Mouse (Mus musculus): ENCODE results near the gene Eif4a2.
"Not testable (repeated sequence)": the region's sequence is repeated elsewhere in the genome, so short reads cannot be mapped to it uniquely, and the experiment has no call there.

The Eif4a2 gene

DNA sequence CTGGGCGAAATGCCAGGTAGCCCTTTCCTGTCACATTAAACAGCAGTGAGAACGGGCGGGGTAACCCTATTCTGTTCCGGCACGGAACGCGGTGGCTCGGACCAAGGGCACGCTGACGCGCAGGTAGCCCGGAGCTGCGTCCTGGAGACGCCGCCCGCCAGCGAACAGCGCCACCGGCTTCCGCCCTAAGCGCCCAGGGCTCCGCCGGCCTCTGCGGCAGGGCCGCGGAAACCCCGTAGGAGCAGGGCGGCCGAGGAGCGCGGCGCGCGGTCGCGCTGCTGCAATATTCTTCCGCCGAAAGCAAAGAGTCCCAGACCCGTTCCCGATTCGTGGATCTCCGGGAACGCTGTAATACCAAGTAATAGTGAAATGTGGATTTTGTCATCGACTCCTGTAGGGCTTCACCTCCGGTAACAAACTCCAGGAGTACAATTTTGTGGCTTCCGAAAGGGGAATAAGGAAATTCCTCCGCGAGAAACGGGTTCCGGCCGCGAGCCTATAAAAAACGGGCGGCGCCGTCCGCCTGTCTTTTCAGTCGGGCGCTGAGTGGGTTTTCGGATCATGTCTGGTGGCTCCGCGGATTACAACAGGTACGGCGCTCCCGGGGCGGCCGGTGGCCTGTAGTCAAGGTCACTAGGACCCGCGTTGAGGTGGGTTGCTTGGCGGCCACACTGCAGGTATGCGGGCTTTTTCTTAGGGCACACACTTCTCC, at the start of gene Eif4a2:
Gene Eif4a2 (plus strand): TSS at position 214 of the 712 bp plus-strand sequence.
- in situ Hi-C loops (cut with MboI, MseI), result no loop called here

GRCm38 (mm10) chr16:23057668-23058447, 49.4 kb upstream of the Eif4a2 start, which contains the start of gene Kng1:
TSS of gene Kng1 (plus strand) at chr16:23057865.
- in situ Hi-C loops (cut with MboI, MseI), result not testable (repeated sequence)

DNA sequence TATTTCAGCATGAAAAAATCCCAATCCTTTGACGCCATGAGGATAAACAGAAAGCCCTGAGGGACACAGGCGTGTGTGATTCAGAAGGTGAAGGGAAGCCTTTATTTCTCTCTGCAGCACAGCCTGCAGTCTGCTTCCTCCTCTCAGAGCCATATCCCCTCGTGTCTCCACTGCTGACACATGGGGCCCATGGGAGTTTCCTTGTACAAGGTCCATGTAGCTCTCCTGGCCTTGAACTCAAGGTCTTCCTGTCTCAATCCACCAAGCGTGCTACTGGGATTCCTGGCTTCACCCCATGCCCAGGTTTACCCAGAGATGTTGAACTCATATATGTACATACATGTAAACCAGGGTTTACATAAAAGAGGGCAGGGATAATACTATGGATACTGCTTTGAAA, 47.6 kb upstream of the Eif4a2 start:
- in situ Hi-C loops (cut with MboI, MseI), result not testable (repeated sequence)

GRCm38 (mm10) chr16:23060781-23061325, 46.4 kb upstream of the Eif4a2 start:
- in situ Hi-C loops (cut with MboI, MseI), result not testable (repeated sequence)

- in situ Hi-C loops (cut with MboI, MseI), result not testable (repeated sequence)
Measured at GRCm38 (mm10) chr16:23077516-23077915, 29.7 kb upstream of the Eif4a2 start.

- in situ Hi-C loops (cut with MboI, MseI), result loop anchor here (5.0 kb wide), 1 partner anchor 40 kb away; the partner anchor contains the start of gene Rfc4
Measured at GRCm38 (mm10) chr16:23087159-23087558, 20.1 kb upstream of the Eif4a2 start.

DNA sequence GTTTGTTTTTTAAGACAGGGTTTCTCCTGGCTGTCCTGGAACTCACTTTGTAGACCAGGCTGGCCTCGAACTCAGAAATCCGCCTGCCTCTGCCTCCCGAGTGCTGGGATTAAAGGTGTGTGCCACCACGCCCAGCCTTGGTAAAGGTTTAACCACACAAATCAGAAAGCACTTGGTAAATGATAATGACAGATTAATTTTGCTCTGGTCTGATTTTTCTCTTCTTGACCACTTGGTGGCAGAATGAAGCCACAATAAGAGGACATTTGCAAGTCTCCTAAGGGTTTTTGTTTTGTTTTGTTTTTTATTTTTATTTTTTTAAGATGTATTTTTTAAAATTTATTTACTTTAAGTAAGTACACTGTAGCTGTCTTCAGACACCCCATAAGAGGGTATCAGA, 19.5 kb upstream of the Eif4a2 start:
- in situ Hi-C loops (cut with MboI, MseI), result loop anchor here (5.0 kb wide), 1 partner anchor 40 kb away; the partner anchor contains the start of gene Rfc4

- in situ Hi-C loops (cut with MboI, MseI), result loop anchor here (5.0 kb wide), 1 partner anchor 39 kb away; the partner anchor contains the start of gene Rfc4
Measured at GRCm38 (mm10) chr16:23088491-23088890, 18.8 kb upstream of the Eif4a2 start.

DNA sequence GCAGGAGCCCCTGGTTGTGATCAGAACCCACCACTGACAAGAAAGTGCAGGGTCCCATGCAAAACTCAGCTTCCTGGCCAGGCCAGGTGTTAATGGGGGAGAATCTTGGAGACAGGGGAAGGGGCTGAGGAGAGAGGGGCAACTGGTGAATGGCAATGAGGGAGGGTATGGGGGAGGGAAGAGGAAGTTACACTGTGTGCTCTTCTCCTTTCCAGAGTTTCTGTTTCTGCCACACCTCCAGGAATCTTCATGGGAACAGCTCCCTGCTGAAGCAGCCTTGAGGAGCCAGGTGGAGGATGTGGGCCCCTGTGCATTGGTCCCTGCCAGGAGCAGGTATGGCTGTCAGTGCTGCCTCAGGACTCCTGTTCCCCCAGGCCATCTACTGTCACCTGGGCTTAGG, 15.9 kb upstream of the Eif4a2 start:
- in situ Hi-C loops (cut with MboI, MseI), result not testable (repeated sequence)

GRCm38 (mm10) chr16:23093321-23093953, 13.8 kb upstream of the Eif4a2 start:
- in situ Hi-C loops (cut with MboI, MseI), result no loop called here

DNA sequence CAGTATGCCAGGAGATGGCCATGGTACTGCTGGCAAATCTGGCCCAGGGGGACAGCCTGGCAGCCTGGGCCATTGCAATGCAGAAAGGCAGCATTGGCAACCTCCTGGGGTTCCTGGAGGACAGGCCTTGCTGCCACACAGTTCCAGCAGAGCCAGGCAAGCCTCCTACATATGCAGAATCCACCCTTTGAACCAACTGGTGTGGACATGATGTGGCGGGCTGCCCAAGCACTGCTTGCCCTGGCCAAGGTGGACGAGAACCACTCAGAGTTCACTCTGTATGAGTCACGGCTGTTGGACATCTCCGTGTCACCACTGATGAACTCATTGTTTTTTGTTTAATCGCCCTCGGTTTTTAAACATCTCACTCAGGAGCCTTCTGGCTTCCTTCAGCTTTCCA, 13.1 kb upstream of the Eif4a2 start:
- in situ Hi-C loops (cut with MboI, MseI), result no loop called here

GRCm38 (mm10) chr16:23095581-23095980, 11.7 kb upstream of the Eif4a2 start:
- in situ Hi-C loops (cut with MboI, MseI), result not testable (repeated sequence)

- in situ Hi-C loops (cut with MboI, MseI), result not testable (repeated sequence)
Measured at GRCm38 (mm10) chr16:23096886-23097285, 10.4 kb upstream of the Eif4a2 start.

DNA sequence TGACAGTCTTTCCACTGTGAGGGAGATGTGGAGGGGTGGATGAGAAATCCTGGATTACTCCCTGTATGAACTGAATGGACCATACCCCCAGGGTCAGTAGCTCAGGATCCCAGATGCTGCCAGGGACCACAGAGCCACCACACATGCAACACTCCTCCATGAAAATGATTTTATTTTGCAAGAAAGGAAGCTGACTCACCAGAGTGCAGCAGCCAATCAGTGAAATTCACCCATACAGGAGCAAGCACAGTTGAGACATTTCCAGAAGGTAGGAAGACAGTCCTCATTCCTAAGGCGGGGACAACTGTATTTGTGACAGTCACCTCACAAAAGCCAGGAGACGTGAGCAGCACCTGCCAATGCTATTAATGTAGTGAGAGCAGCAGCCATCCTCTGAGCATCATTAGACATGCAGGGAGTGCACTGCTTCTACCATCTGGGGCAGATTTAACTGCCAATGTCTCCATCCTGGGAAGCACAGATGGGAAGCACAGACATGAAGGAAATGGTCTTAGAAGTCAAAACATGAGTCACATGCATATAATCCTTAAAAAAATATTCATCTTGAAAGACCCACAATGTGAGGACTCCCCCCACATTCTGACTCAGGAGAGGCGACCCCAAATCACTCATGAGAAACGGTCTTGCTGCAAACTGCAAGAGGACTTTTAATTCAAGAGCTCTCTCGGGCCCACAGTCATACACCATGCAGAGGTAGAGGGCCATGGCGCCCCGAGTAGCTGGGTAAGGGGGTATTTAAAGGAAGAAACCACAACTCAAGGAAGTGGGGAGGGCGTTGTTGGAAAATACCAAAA, 9.7 kb upstream of the Eif4a2 start:
- in situ Hi-C loops (cut with MboI, MseI), result not testable (repeated sequence)

DNA sequence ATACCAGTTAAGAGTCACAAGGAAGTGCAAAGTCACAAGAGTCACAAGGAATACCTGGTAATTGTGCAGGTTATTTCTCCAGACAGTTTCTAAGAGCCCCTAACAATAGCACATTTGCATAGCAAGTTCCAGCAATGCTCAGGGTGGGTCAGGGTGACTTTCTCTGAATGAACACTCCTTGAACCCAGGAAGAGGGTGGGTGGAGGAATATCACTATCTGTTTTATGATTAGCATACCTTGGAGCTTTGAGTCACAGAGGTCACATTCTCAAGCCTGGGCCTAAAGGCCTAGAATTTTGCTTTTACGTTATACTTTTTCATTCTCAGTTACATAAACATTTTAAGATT, 9.2 kb upstream of the Eif4a2 start:
- in situ Hi-C loops (cut with MboI, MseI), result not testable (repeated sequence)

- in situ Hi-C loops (cut with MboI, MseI), result no loop called here
Measured at GRCm38 (mm10) chr16:23099632-23100031, 7.6 kb upstream of the Eif4a2 start.

DNA sequence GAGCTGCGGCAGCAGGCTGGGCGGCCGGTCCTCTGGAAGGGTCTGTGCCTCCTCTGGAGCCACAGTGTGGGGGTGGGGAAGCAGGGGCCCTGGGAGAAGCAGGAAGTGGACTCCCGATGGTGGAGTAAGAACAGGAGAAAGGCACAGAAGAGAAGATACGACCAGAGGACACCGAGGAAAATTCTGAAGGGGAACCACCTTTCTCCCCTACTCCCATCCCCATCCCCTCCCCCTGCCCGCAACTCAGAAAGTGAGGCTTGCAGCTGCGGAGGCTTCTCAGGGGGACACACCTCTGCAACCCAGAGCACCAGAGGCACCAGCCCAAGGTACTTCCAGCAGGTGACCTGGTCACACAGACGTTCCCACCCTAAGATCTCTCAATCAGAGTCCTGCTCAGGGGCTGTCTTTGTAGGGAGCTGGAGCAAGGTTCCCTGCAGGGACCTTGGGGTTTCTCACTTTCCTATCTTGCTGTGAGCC, 7.1 kb upstream of the Eif4a2 start:
- in situ Hi-C loops (cut with MboI, MseI), result no loop called here

GRCm38 (mm10) chr16:23100613-23101012, 6.6 kb upstream of the Eif4a2 start:
- in situ Hi-C loops (cut with MboI, MseI), result no loop called here

DNA sequence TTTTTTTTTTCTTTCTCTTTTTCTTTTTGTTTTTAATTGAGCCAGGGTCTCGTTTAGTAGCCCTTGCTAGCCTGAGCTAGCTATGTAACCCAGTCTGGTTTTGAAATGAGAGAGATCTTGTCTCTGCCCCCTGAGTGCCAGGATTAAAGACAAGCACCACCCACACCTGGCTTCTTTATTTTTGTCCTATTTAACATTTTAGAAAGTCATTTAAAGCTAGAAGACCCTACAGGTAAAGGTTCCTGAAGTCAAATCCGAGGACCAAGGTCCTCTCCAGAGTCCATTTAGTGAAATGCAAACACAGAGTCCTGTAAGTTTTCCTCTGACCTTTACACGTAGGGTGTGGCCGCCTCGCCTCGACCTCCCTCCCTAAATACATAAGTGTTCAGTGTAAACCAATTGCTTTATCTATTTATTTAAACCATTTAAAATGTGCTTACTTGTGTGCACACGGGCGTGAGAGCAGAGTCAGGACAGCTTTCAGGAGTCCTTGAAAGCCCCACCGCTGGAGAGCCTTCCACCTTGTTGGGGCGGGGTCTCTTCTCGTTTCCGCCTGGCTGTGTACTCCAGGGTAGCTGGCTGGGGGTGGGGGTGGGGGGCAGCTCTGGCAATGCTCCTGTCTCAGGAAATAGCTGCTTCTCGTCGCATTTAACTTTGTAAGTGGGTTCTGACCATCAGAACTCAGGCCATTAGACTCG, 4.8 kb upstream of the Eif4a2 start:
- in situ Hi-C loops (cut with MboI, MseI), result no loop called here

GRCm38 (mm10) chr16:23103038-23103745, 4.1 kb upstream of the Eif4a2 start:
- in situ Hi-C loops (cut with MboI, MseI), result no loop called here

Measured in T-helper 1 cell (primary cell).